Mouse (Mus musculus) hindbrain, embryonic 13.5 days (tissue): Measurements from ENCODE around the gene Casc1. TPM values are rescaled to one million over a fixed set of nuclear protein-coding genes. Genes with fewer than 3 reads are reported as not detected.

Experiments used
- ATAC-seq: fragments of 200-750 bp; cut with Nextera tagmentation; 2 replicates; pipeline ENCODE4 v1.8.0; 2017; ENCODE audit warnings: moderate TSS enrichment; ENCODE audit not compliant: low FRiP score
- H3K27ac ChIP-seq: fragments of 300-500 bp; sonication (generic); 2 replicates; pipeline ENCODE4 v1.5.1; 2015; ENCODE audit warnings: inconsistent platforms, mild to moderate bottlenecking, moderate library complexity
- H3K27me3 ChIP-seq: fragments of 300-500 bp; sonication (generic); 2 replicates; pipeline ENCODE4 v1.6.1; 2015; ENCODE audit warnings: mild to moderate bottlenecking, inconsistent platforms
- H3K36me3 ChIP-seq: fragments of 300-500 bp; sonication (generic); 2 replicates; pipeline ENCODE4 v1.6.1; 2015; ENCODE audit warnings: mild to moderate bottlenecking, inconsistent platforms
- H3K4me1 ChIP-seq: fragments of 300-500 bp; sonication (generic); replicated peaks from 2 replicates; pipeline ENCODE4 v1.6.1; 2015; ENCODE audit warnings: inconsistent platforms
- H3K4me2 ChIP-seq: fragments of 300-500 bp; sonication (generic); 2 replicates; pipeline ENCODE4 v1.6.1; 2015; ENCODE audit warnings: inconsistent platforms, mild to moderate bottlenecking, moderate library complexity
- H3K4me3 ChIP-seq: fragments of 300-500 bp; sonication (generic); 2 replicates; pipeline ENCODE4 v1.5.1; 2015; ENCODE audit warnings: mild to moderate bottlenecking, inconsistent platforms
- H3K9ac ChIP-seq: fragments of 300-500 bp; sonication (generic); 2 replicates; pipeline ENCODE4 v1.6.1; 2015; ENCODE audit warnings: mild to moderate bottlenecking, inconsistent platforms
- H3K9me3 ChIP-seq: fragments of 300-500 bp; sonication (generic); 2 replicates; pipeline ENCODE4 v1.6.1; 2016; ENCODE audit warnings: inconsistent platforms
- WGBS: fragments of 180-500 bp; shearing (Covaris S2); methylation state at CpG from one replicate; pipeline ENCODE4 v1.1.7; 2015; 5-methylcytosine and 5-hydroxymethylcytosine counted together
- polyA plus RNA-seq: library from polyadenylated mRNA; unstranded; fragments of >200 nt; fragmentation: Nextera tagmentation; extraction: Ambion mirVana; gene quantifications from 2 replicates; pipeline ENCODE4 v1.2.1, GENCODE M21; 2015

Casc1 gene
- polyA plus RNA-seq, 1 experiment from 2014 or later, result 0.97 TPM

GRCm38 (mm10) chr6:145125591-145126113, 85.2 kb downstream of the Casc1 start:
- H3K36me3 ChIP-seq, result no peaks in the 10 kb centered on the region
- WGBS, result 71% methylated on average over 7 of the region's 7 CpGs
- no peak overlapping the region for H3K27ac ChIP-seq
- H3K27me3 ChIP-seq, result peaks cover 11% of the 10 kb centered on the region; the same call in 1 of the 2 replicates
- ATAC-seq, result no peak
- no peaks in the 10 kb centered on the region for H3K9me3 ChIP-seq
- H3K9ac ChIP-seq, result no peak overlapping the region
- H3K4me1 ChIP-seq, result peaks cover 12% of the 10 kb centered on the region; the same call in 1 of the 2 replicates
- H3K4me2 ChIP-seq, result no peak overlapping the region
- no peak overlapping the region for H3K4me3 ChIP-seq

Other genes with a start within 250 kb of the Casc1 start
- 98.5 and 101 TPM in 2 replicates for gene Bcat1, start 134.8 kb downstream of the Casc1 start, polyA plus RNA-seq
- 1.1 and 2.4 TPM in 2 replicates for gene Lrmp, start 95.4 kb downstream of the Casc1 start, polyA plus RNA-seq
- gene Etfrf1, start 129 bp upstream of the Casc1 start, polyA plus RNA-seq, result 34.3 and 34.9 TPM in 2 replicates
- gene Kras, start 39.2 kb upstream of the Casc1 start, polyA plus RNA-seq, result 83.4 and 90.0 TPM in 2 replicates